Mouse (Mus musculus): ENCODE data around the gene Itpr1. TPM values are rescaled to one million over a fixed set of nuclear protein-coding genes. Genes with fewer than 3 reads are reported as not detected.

Itpr1 gene
- polyA plus RNA-seq, 1 experiment from 2014 or later, result 6.5 TPM

DNA sequence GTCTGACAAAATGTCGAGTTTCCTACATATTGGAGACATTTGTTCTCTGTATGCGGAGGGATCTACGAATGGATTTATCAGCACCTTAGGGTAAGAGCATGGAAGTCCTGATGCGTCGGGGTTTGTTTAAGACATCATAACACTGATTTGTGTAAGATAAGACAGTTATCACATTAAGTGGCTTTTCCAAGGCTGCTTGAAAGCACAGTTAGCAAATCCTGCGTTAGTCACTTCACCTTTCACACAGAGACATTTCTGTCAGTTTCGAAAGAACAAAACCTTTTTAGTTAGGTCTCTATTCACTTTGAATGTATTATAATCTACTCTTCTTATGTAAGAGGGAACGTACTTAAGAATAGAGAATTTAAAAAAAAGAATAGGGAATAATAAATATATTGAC lies 24.1 kb downstream of the Itpr1 start:
- DNase-seq (ENCODE audit: low spot score) (no peak), ATAC-seq (replicated peaks; ENCODE audit: insufficient number of reproducible peaks, low FRiP score, low TSS enrichment, low read depth) (no peak)
- Histone ChIP-seq H3K4me1 (ENCODE audit: control insufficient read depth, insufficient read depth, low read length) (peaks cover 5% of the 10 kb centered on the region), H3K4me3 (ENCODE audit: low read depth, low read length) (no peak overlapping the region), H3K27ac (replicated peaks; ENCODE audit: low read depth, low read length) (no peak overlapping the region), H3K4me2 (ENCODE audit: low read depth, low read length) (no peak overlapping the region), H3K36me3 (replicated peaks; ENCODE audit: control insufficient read depth, insufficient read depth, low read depth, low read length) (no peaks in the 10 kb centered on the region), H3K27me3 (ENCODE audit: control insufficient read depth, insufficient read depth, low read length) (no peaks in the 10 kb centered on the region), H3K9me3 (replicated peaks; ENCODE audit: control insufficient read depth, low read length) (no peaks in the 10 kb centered on the region), H3K9ac (replicated peaks; ENCODE audit: low read length) (no peak overlapping the region)
- 74% methylated on average over 8 of the region's 8 CpGs for whole genome bisulfite sequencing

DNA sequence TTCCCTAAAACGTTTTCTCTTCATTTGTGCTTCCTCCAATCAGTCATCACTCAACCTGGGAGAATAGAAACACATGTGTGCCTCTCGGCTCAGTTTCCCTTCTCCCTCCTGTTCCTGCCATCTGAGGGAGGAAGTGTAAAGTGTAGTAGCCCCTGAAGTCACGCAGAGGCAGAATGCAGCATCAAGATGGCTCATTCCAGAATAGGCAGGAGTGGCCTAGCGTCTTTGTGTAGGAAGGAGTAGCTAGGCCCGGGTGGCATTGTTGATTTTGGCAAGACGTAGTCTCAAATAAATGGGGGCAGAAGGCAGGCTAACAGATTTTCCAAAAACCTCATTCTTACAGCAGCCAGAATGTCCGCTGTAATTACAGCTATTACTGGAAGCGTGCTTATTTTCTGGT lies 24.7 kb downstream of the Itpr1 start:
- DNase-seq (ENCODE audit: low spot score), result peak; percentile 66
- Histone ChIP-seq H3K9ac (replicated peaks; ENCODE audit: low read length) (no peak overlapping the region), H3K4me3 (ENCODE audit: low read depth, low read length) (no peak overlapping the region), H3K4me1 (ENCODE audit: control insufficient read depth, insufficient read depth, low read length) (peaks cover 5% of the 10 kb centered on the region), H3K4me2 (ENCODE audit: low read depth, low read length) (no peak overlapping the region), H3K27ac (replicated peaks; ENCODE audit: low read depth, low read length) (peak overlapping the region; percentile 25; the same call in 1 of the 2 replicates), H3K27me3 (ENCODE audit: control insufficient read depth, insufficient read depth, low read length) (no peaks in the 10 kb centered on the region), H3K36me3 (replicated peaks; ENCODE audit: control insufficient read depth, insufficient read depth, low read depth, low read length) (no peaks in the 10 kb centered on the region), H3K9me3 (replicated peaks; ENCODE audit: control insufficient read depth, low read length) (no peaks in the 10 kb centered on the region)
- 32% methylated on average over 8 of the region's 8 CpGs for WGBS
- no peak for ATAC-seq (replicated peaks; ENCODE audit: insufficient number of reproducible peaks, low FRiP score, low TSS enrichment, low read depth)

GRCm38 (mm10) chr6:108238011-108238410 lies 25.1 kb downstream of the Itpr1 start:
- Histone ChIP-seq H3K4me2 (ENCODE audit: low read depth, low read length) (no peak overlapping the region), H3K4me1 (ENCODE audit: control insufficient read depth, insufficient read depth, low read length) (peaks cover 5% of the 10 kb centered on the region), H3K36me3 (replicated peaks; ENCODE audit: control insufficient read depth, insufficient read depth, low read depth, low read length) (no peaks in the 10 kb centered on the region), H3K4me3 (ENCODE audit: low read depth, low read length) (no peak overlapping the region), H3K27ac (replicated peaks; ENCODE audit: low read depth, low read length) (peak overlapping the region; percentile 25; the same call in 1 of the 2 replicates), H3K27me3 (ENCODE audit: control insufficient read depth, insufficient read depth, low read length) (no peaks in the 10 kb centered on the region), H3K9me3 (replicated peaks; ENCODE audit: control insufficient read depth, low read length) (no peaks in the 10 kb centered on the region), H3K9ac (replicated peaks; ENCODE audit: low read length) (no peak overlapping the region)
- no peak for DNase-seq (ENCODE audit: low spot score)
- ATAC-seq (replicated peaks; ENCODE audit: insufficient number of reproducible peaks, low FRiP score, low TSS enrichment, low read depth), result no peak
- WGBS, result 50% methylated on average over 4 of the region's 4 CpGs

DNA sequence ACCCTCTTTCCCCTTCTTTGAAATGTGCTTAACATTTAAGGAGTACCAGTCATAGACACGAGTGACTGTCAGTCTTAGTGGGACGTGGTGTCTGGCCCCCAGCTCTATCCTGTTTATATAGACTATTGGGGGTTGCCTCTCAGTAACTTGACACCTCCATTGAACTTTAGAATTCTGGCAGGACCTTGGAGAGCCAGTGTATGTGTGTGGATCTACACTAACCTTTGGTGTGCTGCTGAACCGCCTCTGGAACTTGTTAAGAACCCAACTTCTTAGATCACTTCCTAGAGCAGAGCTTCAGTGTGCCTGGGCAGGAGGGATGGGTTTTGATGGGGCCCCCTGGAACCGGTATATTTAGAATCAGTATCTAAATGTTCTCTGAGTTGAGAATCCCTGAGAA lies 26.2 kb downstream of the Itpr1 start:
- no peak overlapping the region for H3K4me3 ChIP-seq (ENCODE audit: low read depth, low read length)
- no peak overlapping the region for H3K4me2 ChIP-seq (ENCODE audit: low read depth, low read length)
- H3K9ac ChIP-seq (replicated peaks; ENCODE audit: low read length), result no peak overlapping the region
- WGBS, result 24% methylated on average over 4 of the region's 4 CpGs
- H3K27ac ChIP-seq (replicated peaks; ENCODE audit: low read depth, low read length), result no peak overlapping the region
- peaks cover 5% of the 10 kb centered on the region for H3K4me1 ChIP-seq (ENCODE audit: control insufficient read depth, insufficient read depth, low read length)
- no peaks in the 10 kb centered on the region for H3K27me3 ChIP-seq (ENCODE audit: control insufficient read depth, insufficient read depth, low read length)
- DNase-seq (ENCODE audit: low spot score), result peak; percentile 61
- no peaks in the 10 kb centered on the region for H3K9me3 ChIP-seq (replicated peaks; ENCODE audit: control insufficient read depth, low read length)
- no peaks in the 10 kb centered on the region for H3K36me3 ChIP-seq (replicated peaks; ENCODE audit: control insufficient read depth, insufficient read depth, low read depth, low read length)
- 0 out of 2 replicates have a peak, but pooled peaks have one; percentile 12 for ATAC-seq (replicated peaks; ENCODE audit: insufficient number of reproducible peaks, low FRiP score, low TSS enrichment, low read depth)

- Histone ChIP-seq H3K36me3 (replicated peaks; ENCODE audit: control insufficient read depth, insufficient read depth, low read depth, low read length) (no peaks in the 10 kb centered on the region), H3K9ac (replicated peaks; ENCODE audit: low read length) (no peak overlapping the region), H3K9me3 (replicated peaks; ENCODE audit: control insufficient read depth, low read length) (no peaks in the 10 kb centered on the region), H3K4me1 (ENCODE audit: control insufficient read depth, insufficient read depth, low read length) (peaks cover 5% of the 10 kb centered on the region), H3K27ac (replicated peaks; ENCODE audit: low read depth, low read length) (no peak overlapping the region), H3K27me3 (ENCODE audit: control insufficient read depth, insufficient read depth, low read length) (no peaks in the 10 kb centered on the region), H3K4me3 (ENCODE audit: low read depth, low read length) (no peak overlapping the region), H3K4me2 (ENCODE audit: low read depth, low read length) (no peak overlapping the region)
- no peak for ATAC-seq (replicated peaks; ENCODE audit: insufficient number of reproducible peaks, low FRiP score, low TSS enrichment, low read depth)
- no peak for DNase-seq (ENCODE audit: low spot score)
- WGBS, result 79% methylated on average over 1 of the region's 1 CpGs
Measured at GRCm38 (mm10) chr6:108240004-108240403, 27.1 kb downstream of the Itpr1 start.

DNA sequence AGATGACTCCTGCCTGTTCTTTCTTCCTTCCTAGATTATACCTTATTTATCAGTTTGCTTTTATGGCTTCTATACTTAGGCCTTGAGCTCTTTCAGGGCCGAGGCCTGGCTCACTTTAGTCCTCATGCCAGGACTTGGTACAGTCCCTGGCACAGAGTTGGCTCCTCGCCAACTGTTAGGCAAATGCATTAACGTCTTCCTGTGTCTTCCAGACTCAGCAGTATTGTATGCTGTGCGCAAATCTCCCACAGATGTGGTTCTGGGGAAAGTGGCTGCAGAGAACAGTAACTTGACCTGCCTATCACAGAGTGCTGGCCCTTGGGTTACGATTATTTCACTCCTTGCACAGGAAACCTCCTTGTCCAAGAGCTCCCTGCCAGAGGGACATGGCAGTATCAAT lies 27.9 kb downstream of the Itpr1 start:
- peak; percentile 8 for ATAC-seq (replicated peaks; ENCODE audit: insufficient number of reproducible peaks, low FRiP score, low TSS enrichment, low read depth)
- Histone ChIP-seq H3K27ac (replicated peaks; ENCODE audit: low read depth, low read length) (no peak overlapping the region; the same call in 1 of the 2 replicates), H3K4me3 (ENCODE audit: low read depth, low read length) (no peak overlapping the region), H3K27me3 (ENCODE audit: control insufficient read depth, insufficient read depth, low read length) (no peaks in the 10 kb centered on the region), H3K4me1 (ENCODE audit: control insufficient read depth, insufficient read depth, low read length) (peaks cover 5% of the 10 kb centered on the region), H3K36me3 (replicated peaks; ENCODE audit: control insufficient read depth, insufficient read depth, low read depth, low read length) (no peaks in the 10 kb centered on the region), H3K4me2 (ENCODE audit: low read depth, low read length) (no peak overlapping the region), H3K9me3 (replicated peaks; ENCODE audit: control insufficient read depth, low read length) (no peaks in the 10 kb centered on the region), H3K9ac (replicated peaks; ENCODE audit: low read length) (no peak overlapping the region)
- peak; percentile 67 for DNase-seq (ENCODE audit: low spot score)
- 46% methylated on average over 5 of the region's 5 CpGs for WGBS

- Histone ChIP-seq H3K4me2 (ENCODE audit: low read depth, low read length) (no peak overlapping the region), H3K4me3 (ENCODE audit: low read depth, low read length) (no peak overlapping the region), H3K27me3 (ENCODE audit: control insufficient read depth, insufficient read depth, low read length) (no peaks in the 10 kb centered on the region), H3K4me1 (ENCODE audit: control insufficient read depth, insufficient read depth, low read length) (peaks cover 5% of the 10 kb centered on the region; the same call in 1 of the 2 replicates), H3K9ac (replicated peaks; ENCODE audit: low read length) (no peak overlapping the region), H3K27ac (replicated peaks; ENCODE audit: low read depth, low read length) (no peak overlapping the region), H3K36me3 (replicated peaks; ENCODE audit: control insufficient read depth, insufficient read depth, low read depth, low read length) (no peaks in the 10 kb centered on the region), H3K9me3 (replicated peaks; ENCODE audit: control insufficient read depth, low read length) (no peaks in the 10 kb centered on the region)
- DNase-seq (ENCODE audit: low spot score) (no peak), ATAC-seq (replicated peaks; ENCODE audit: insufficient number of reproducible peaks, low FRiP score, low TSS enrichment, low read depth) (no peak)
- WGBS, result 89% methylated on average over 8 of the region's 8 CpGs
Measured at GRCm38 (mm10) chr6:108244571-108244970, 31.7 kb downstream of the Itpr1 start.

- 65% methylated on average over 3 of the region's 3 CpGs for WGBS
- ATAC-seq (replicated peaks; ENCODE audit: insufficient number of reproducible peaks, low FRiP score, low TSS enrichment, low read depth) (no peak), DNase-seq (ENCODE audit: low spot score) (no peak)
- Histone ChIP-seq H3K27ac (replicated peaks; ENCODE audit: low read depth, low read length) (no peak overlapping the region), H3K9me3 (replicated peaks; ENCODE audit: control insufficient read depth, low read length) (no peaks in the 10 kb centered on the region), H3K4me3 (ENCODE audit: low read depth, low read length) (no peak overlapping the region), H3K27me3 (ENCODE audit: control insufficient read depth, insufficient read depth, low read length) (no peaks in the 10 kb centered on the region), H3K36me3 (replicated peaks; ENCODE audit: control insufficient read depth, insufficient read depth, low read depth, low read length) (no peaks in the 10 kb centered on the region), H3K4me2 (ENCODE audit: low read depth, low read length) (no peak overlapping the region), H3K4me1 (ENCODE audit: control insufficient read depth, insufficient read depth, low read length) (peaks cover 5% of the 10 kb centered on the region; the same call in 1 of the 2 replicates), H3K9ac (replicated peaks; ENCODE audit: low read length) (no peak overlapping the region)
Measured at GRCm38 (mm10) chr6:108246369-108247085, 33.6 kb downstream of the Itpr1 start.

Data from embryonic facial prominence, embryonic 11.5 days (tissue).